Mouse (Mus musculus) midbrain, postnatal 0 days (tissue): ENCODE measurements around the gene Ube2d2b. TPM values are rescaled to one million over a fixed set of nuclear protein-coding genes. Genes with fewer than 3 reads are reported as not detected.

ENCODE experiments used
- ATAC-seq: fragments of 200-750 bp; cut with Nextera tagmentation; 2 replicates; pipeline ENCODE4 v1.8.0; 2017; ENCODE audit warnings: moderate number of reproducible peaks, mild to moderate bottlenecking, moderate TSS enrichment, moderate library complexity; ENCODE audit not compliant: low FRiP score
- DNase-seq: peaks from one replicate; pipeline ENCODE4 v3.0.0-alpha.2; 2015; ENCODE audit warnings: low spot score
- H3K27ac ChIP-seq: fragments of 300-500 bp; sonication (generic); 2 replicates; pipeline ENCODE4 v1.5.1; 2014; ENCODE audit warnings: low read depth, mild to moderate bottlenecking, low read length, mixed read lengths
- H3K27me3 ChIP-seq: fragments of 300-500 bp; sonication (generic); 2 replicates; pipeline ENCODE4 v1.6.1; 2014; ENCODE audit warnings: low read length, control low read depth, mixed read lengths; ENCODE audit not compliant: insufficient read depth
- H3K36me3 ChIP-seq: fragments of 300-500 bp; sonication (generic); 2 replicates; pipeline ENCODE4 v1.6.1; 2014; ENCODE audit warnings: low read length, control low read depth, mixed read lengths; ENCODE audit not compliant: insufficient read depth
- H3K4me1 ChIP-seq: fragments of 300-500 bp; sonication (generic); 2 replicates; pipeline ENCODE4 v1.6.1; 2014; ENCODE audit warnings: mild to moderate bottlenecking, control low read depth, antibody characterized with exemption, low read length, mixed read lengths; ENCODE audit not compliant: insufficient read depth
- H3K4me2 ChIP-seq: fragments of 300-500 bp; sonication (generic); 2 replicates; pipeline ENCODE4 v1.6.1; 2014; ENCODE audit warnings: low read depth, mild to moderate bottlenecking, low read length, mixed read lengths; ENCODE audit not compliant: poor library complexity, severe bottlenecking
- H3K4me3 ChIP-seq: fragments of 300-500 bp; sonication (generic); 2 replicates; pipeline ENCODE4 v1.5.1; 2014; ENCODE audit warnings: low read depth, mild to moderate bottlenecking, low read length, moderate library complexity
- H3K9ac ChIP-seq: fragments of 300-500 bp; sonication (generic); replicated peaks from 2 replicates; pipeline ENCODE4 v1.6.1; 2014; ENCODE audit warnings: mild to moderate bottlenecking, low read length, moderate library complexity, mixed read lengths; ENCODE audit not compliant: poor library complexity, severe bottlenecking
- H3K9me3 ChIP-seq: fragments of 300-500 bp; sonication (generic); 2 replicates; pipeline ENCODE4 v1.6.1; 2016; ENCODE audit warnings: low read length, control low read depth
- CTCF ChIP-seq: IDR thresholded peaks from 2 replicates; pipeline ENCODE4 v1.5.1; 2016; ENCODE audit warnings: antibody characterized with exemption, mild to moderate bottlenecking
- WGBS: fragments of 180-500 bp; shearing (Covaris S2); extraction: QIAGEN DNeasy Blood & Tissue Kit; methylation state at CpG from one replicate; pipeline ENCODE4 v1.1.7; 2014; 5-methylcytosine and 5-hydroxymethylcytosine counted together
- polyA plus RNA-seq: library from polyadenylated mRNA; unstranded; fragments of >200 nt; fragmentation: Nextera tagmentation; extraction: Ambion mirVana; gene quantifications from 2 replicates; pipeline ENCODE4 v1.2.1, GENCODE M21; 2015
- total RNA-seq: library from RNA; depleted of rRNA; stranded (reverse); fragments of >200 nt; gene quantifications from 2 replicates; pipeline ENCODE4 v1.2.3, GENCODE M21; 2014

Ube2d2b gene
- total and polyA plus RNA-seq, 2 experiments from 2014 or later, result 0.09 TPM; not detected in 1

DNA sequence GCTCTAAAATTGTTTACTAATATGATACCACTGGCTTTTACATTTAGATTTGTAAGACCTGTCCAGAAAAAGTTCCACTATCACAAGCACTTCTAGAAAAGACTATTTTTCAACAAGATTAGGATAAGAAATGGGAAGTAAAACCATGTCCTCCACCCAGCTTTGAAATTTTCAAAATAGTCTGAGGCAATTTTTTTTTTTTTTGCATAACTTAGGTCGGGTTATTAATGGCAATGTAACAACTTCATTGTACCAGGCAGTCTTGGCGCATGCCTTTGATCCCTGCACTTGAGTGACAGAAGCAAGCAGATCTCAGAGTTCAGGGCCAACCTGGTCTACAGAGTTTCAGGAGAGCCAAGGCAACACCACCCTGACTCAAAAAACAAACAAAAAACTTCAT lies 39.8 kb downstream of the Ube2d2b start:
- Histone ChIP-seq H3K4me1 (no peaks in the 10 kb centered on the region; the same call in 1 of the 2 replicates), H3K9ac (no peak overlapping the region), H3K36me3 (no peaks in the 10 kb centered on the region), H3K9me3 (no peaks in the 10 kb centered on the region), H3K27me3 (no peaks in the 10 kb centered on the region), H3K4me2 (no peak overlapping the region), H3K4me3 (no peak overlapping the region), H3K27ac (no peak overlapping the region)
- ATAC-seq (no peak), DNase-seq (no peak)
- no peak for TF ChIP-seq CTCF
- WGBS, result 46% methylated on average over 2 of the region's 2 CpGs

GRCm38 (mm10) chr5:107873330-107873729 lies 43.4 kb downstream of the Ube2d2b start:
- DNase-seq, result no peak
- TF ChIP-seq CTCF, result no peak
- Histone ChIP-seq H3K36me3 (no peaks in the 10 kb centered on the region), H3K4me1 (no peaks in the 10 kb centered on the region), H3K9me3 (no peaks in the 10 kb centered on the region), H3K9ac (no peak overlapping the region), H3K27ac (no peak overlapping the region), H3K27me3 (no peaks in the 10 kb centered on the region), H3K4me3 (no peak overlapping the region), H3K4me2 (no peak overlapping the region)
- 89% methylated on average over 6 of the region's 6 CpGs for WGBS
- ATAC-seq, result no peak

GRCm38 (mm10) chr5:107873886-107874302 lies 44.0 kb downstream of the Ube2d2b start:
- no peak overlapping the region for H3K27ac ChIP-seq
- DNase-seq, result no peak
- TF ChIP-seq CTCF, result no peak
- no peaks in the 10 kb centered on the region for H3K27me3 ChIP-seq
- WGBS, result 67% methylated on average over 7 of the region's 7 CpGs
- H3K4me3 ChIP-seq, result no peak overlapping the region
- H3K36me3 ChIP-seq, result no peaks in the 10 kb centered on the region
- H3K9ac ChIP-seq, result no peak overlapping the region
- no peak for ATAC-seq
- H3K4me2 ChIP-seq, result no peak overlapping the region
- no peaks in the 10 kb centered on the region for H3K4me1 ChIP-seq
- no peaks in the 10 kb centered on the region for H3K9me3 ChIP-seq

- DNase-seq, result no peak
- H3K36me3 ChIP-seq, result no peaks in the 10 kb centered on the region
- H3K9ac ChIP-seq, result no peak within 1 kb of the TSS
- ATAC-seq, result no peak
- H3K4me1 ChIP-seq, result no peaks in the 10 kb centered on the region
- no peaks in the 10 kb centered on the region for H3K27me3 ChIP-seq
- no peak within 1 kb of the TSS for H3K27ac ChIP-seq
- H3K4me3 ChIP-seq, result no peak within 1 kb of the TSS
- no peak for TF ChIP-seq CTCF
- H3K4me2 ChIP-seq, result no peak within 1 kb of the TSS
- 52% methylated on average over 4 of the region's 4 CpGs for WGBS
- H3K9me3 ChIP-seq, result no peaks in the 10 kb centered on the region
These were observed 44.8 kb downstream of the Ube2d2b start, which contains the start of gene Evi5 for GRCm38 (mm10) chr5:107874561-107875260. Gene Evi5, minus strand, starts transcription at chr5:107875107.

DNA sequence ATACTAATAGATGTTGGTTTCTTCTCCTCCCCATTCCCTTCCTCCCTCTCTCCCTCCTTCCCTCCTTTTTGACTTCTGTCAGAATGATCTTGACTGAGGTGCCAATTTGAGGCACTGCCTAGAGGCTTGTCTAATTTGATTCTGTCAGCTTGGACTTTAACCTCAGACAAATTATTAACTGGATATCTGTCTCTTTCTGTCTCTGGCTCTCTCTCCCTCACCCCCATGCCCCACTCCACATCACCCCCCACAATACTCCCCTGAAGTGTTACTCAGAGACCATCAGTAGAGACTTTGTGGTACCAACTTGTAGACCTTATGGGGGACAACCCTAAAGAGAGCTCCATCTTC lies 45.3 kb downstream of the Ube2d2b start:
- no peak for DNase-seq
- Histone ChIP-seq H3K4me1 (no peaks in the 10 kb centered on the region), H3K4me3 (no peak overlapping the region), H3K27ac (no peak overlapping the region), H3K27me3 (no peaks in the 10 kb centered on the region), H3K4me2 (no peak overlapping the region), H3K9ac (no peak overlapping the region), H3K9me3 (no peaks in the 10 kb centered on the region), H3K36me3 (no peaks in the 10 kb centered on the region)
- TF ChIP-seq CTCF, result no peak
- ATAC-seq, result no peak

GRCm38 (mm10) chr5:107877053-107877452 lies 47.2 kb downstream of the Ube2d2b start:
- no peak for DNase-seq
- no peak for ATAC-seq
- WGBS, result 81% methylated on average over 1 of the region's 1 CpGs
- H3K36me3 ChIP-seq, result no peaks in the 10 kb centered on the region
- TF ChIP-seq CTCF, result no peak
- H3K9ac ChIP-seq, result no peak overlapping the region
- H3K4me3 ChIP-seq, result no peak overlapping the region
- no peaks in the 10 kb centered on the region for H3K27me3 ChIP-seq
- H3K4me1 ChIP-seq, result no peaks in the 10 kb centered on the region
- no peak overlapping the region for H3K27ac ChIP-seq
- H3K4me2 ChIP-seq, result no peak overlapping the region
- H3K9me3 ChIP-seq, result no peaks in the 10 kb centered on the region
